Mouse (Mus musculus) heart, embryonic 15.5 days (tissue): ENCODE measurements at regions not wholly inside any gene's neighbourhood (a gene's known extent, or its start where the extent isn't known, plus 50 kb on each side); places are given as distances from the start of the nearest gene placed in this dataset.
A peak's percentile ranks its signal among the peaks of the same experiment; 100 is the strongest.
"Not testable (repeated sequence)": the region's sequence is repeated elsewhere in the genome, so short reads cannot be mapped to it uniquely, and the experiment has no call there.

ENCODE experiments used
- ATAC-seq: fragments of 200-750 bp; cut with Nextera tagmentation; replicated peaks from 2 replicates; pipeline ENCODE4 v1.8.0; 2017; ENCODE audit warnings: low read depth, moderate TSS enrichment; ENCODE audit not compliant: insufficient number of reproducible peaks, insufficient read depth, low FRiP score
- H3K27ac ChIP-seq: fragments of 300-500 bp; sonication (generic); 2 replicates; pipeline ENCODE4 v1.5.1; 2015; ENCODE audit warnings: mild to moderate bottlenecking, inconsistent platforms
- H3K27me3 ChIP-seq: fragments of 300-500 bp; sonication (generic); 2 replicates; pipeline ENCODE4 v1.6.1; 2015; ENCODE audit warnings: inconsistent platforms
- H3K36me3 ChIP-seq: fragments of 300-500 bp; sonication (generic); 2 replicates; pipeline ENCODE4 v1.6.1; 2015; ENCODE audit warnings: mild to moderate bottlenecking, inconsistent platforms
- H3K4me1 ChIP-seq: fragments of 300-500 bp; sonication (generic); replicated peaks from 2 replicates; pipeline ENCODE4 v1.6.1; 2015; ENCODE audit warnings: inconsistent platforms
- H3K4me2 ChIP-seq: fragments of 300-500 bp; sonication (generic); 2 replicates; pipeline ENCODE4 v1.6.1; 2015; ENCODE audit warnings: inconsistent platforms, mild to moderate bottlenecking, moderate library complexity
- H3K4me3 ChIP-seq: fragments of 300-500 bp; sonication (generic); 2 replicates; pipeline ENCODE4 v1.5.1; 2015; ENCODE audit warnings: mild to moderate bottlenecking, inconsistent platforms
- H3K9ac ChIP-seq: fragments of 300-500 bp; sonication (generic); 2 replicates; pipeline ENCODE4 v1.6.1; 2015; ENCODE audit warnings: mild to moderate bottlenecking, inconsistent platforms
- H3K9me3 ChIP-seq: fragments of 300-500 bp; sonication (generic); replicated peaks from 2 replicates; pipeline ENCODE4 v1.6.1; 2016; ENCODE audit warnings: inconsistent platforms
- WGBS: fragments of 180-500 bp; shearing (Covaris S2); methylation state at CpG from one replicate; pipeline ENCODE4 v1.1.7; 2015; ENCODE audit warnings: mixed read lengths; 5-methylcytosine and 5-hydroxymethylcytosine counted together

DNA sequence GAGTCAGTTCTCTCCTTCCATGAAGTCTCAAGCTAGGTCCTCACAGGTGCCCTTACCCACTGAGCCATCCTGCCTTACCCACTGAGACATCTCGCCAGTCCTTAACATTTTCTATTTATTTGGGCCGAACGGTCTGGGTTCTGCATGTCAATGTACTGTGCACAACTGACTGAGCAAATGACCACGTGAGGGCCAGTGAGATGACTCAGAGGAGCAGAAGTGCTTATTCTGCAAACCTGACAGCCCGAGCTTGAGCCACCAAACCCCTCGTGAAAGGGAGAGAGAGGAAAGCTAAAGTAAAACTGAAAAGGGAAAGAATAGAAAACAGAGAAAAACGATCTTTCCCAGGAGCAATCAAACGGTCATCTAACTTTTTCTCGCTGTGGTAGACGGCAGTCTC is 52.2 kb upstream of the Nmd3 start:
- WGBS: 75% methylated on average over 10 of the region's 10 CpGs
- ATAC-seq: no peak

DNA sequence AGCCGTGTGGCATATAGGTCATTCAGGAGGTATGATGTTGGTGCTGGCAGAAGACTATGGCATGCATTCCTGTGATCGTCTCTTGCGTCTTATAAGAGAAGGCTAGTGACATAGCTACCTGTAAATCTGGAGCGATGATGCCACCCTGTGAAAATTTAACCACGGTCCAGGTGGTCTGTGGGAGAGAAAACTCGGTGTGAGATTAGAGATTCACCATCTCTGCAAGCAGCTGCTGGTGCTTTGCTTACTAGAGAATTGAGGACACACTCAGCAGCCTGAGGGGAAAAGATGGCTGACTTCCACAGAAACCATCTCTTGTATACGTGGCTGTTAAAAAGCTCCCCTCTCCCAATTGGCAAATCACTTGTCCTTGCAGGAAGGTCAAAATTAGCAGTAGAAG is 54.0 kb upstream of the Nmd3 start:
- Histone ChIP-seq H3K36me3 (no peaks in the 10 kb centered on the region), H3K4me3 (no peak overlapping the region), H3K9me3 (no peaks in the 10 kb centered on the region), H3K4me2 (no peak overlapping the region), H3K4me1 (no peaks in the 10 kb centered on the region), H3K27ac (no peak overlapping the region), H3K27me3 (no peaks in the 10 kb centered on the region), H3K9ac (no peak overlapping the region)
- no peak for ATAC-seq
- 79% methylated on average over 7 of the region's 7 CpGs for WGBS

More for the DNA sequence above, 52.2 kb upstream of the Nmd3 start:
- Histone ChIP-seq H3K9ac (no peak overlapping the region), H3K36me3 (no peaks in the 10 kb centered on the region), H3K27me3 (no peaks in the 10 kb centered on the region), H3K4me3 (no peak overlapping the region), H3K27ac (no peak overlapping the region), H3K9me3 (no peaks in the 10 kb centered on the region), H3K4me2 (no peak overlapping the region), H3K4me1 (no peaks in the 10 kb centered on the region)

DNA sequence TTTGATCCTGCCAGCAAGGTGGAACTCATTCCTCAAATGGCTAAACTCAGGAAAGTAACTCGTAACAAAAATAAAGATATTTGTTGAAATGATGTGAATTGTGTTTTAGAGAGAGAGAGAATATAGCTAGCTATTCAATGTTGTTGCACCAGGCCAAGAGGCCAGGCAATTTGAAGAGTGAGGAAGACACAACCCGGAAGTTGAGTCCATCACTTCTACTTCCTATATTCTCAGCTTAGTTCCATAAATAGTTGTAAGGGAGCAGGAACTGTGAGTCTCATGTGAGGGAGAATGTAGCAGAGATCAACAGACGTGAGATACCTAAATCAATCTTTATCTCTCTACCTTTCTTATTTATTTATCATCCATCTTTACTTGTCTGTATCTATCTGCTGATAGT is 54.4 kb upstream of the Nmd3 start:
- Histone ChIP-seq H3K27me3 (no peaks in the 10 kb centered on the region), H3K36me3 (no peaks in the 10 kb centered on the region), H3K4me1 (no peaks in the 10 kb centered on the region), H3K4me3 (no peak overlapping the region), H3K9ac (no peak overlapping the region), H3K9me3 (no peaks in the 10 kb centered on the region), H3K27ac (no peak overlapping the region), H3K4me2 (no peak overlapping the region)
- 74% methylated on average over 3 of the region's 3 CpGs for WGBS
- ATAC-seq: no peak

DNA sequence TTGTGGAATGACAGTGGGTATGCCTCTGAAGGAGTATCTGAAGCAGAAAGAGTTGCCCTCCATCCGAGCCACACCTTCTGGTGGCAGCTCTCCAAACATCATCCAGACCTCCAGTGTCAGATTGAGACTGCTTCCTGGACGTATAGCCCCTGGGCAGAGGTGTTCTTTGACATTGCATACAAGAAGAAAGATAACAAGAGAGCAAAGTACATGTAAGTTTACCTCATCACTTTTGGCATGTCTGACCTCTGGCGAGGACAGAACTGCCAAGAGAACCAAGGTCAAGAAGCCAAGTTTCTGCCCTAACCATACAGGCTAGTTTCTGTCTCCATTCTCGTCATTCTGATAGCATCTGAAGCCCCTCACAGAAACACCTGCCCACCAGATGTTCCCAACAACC is 57.5 kb upstream of the Nmd3 start:
- no peaks in the 10 kb centered on the region for H3K9me3 ChIP-seq
- H3K4me3 ChIP-seq: no peak overlapping the region
- no peaks in the 10 kb centered on the region for H3K27me3 ChIP-seq
- H3K4me1 ChIP-seq: no peaks in the 10 kb centered on the region
- no peak overlapping the region for H3K27ac ChIP-seq
- WGBS: 48% methylated on average over 4 of the region's 4 CpGs
- no peak overlapping the region for H3K4me2 ChIP-seq
- H3K36me3 ChIP-seq: no peaks in the 10 kb centered on the region
- no peak for ATAC-seq
- H3K9ac ChIP-seq: no peak overlapping the region

DNA sequence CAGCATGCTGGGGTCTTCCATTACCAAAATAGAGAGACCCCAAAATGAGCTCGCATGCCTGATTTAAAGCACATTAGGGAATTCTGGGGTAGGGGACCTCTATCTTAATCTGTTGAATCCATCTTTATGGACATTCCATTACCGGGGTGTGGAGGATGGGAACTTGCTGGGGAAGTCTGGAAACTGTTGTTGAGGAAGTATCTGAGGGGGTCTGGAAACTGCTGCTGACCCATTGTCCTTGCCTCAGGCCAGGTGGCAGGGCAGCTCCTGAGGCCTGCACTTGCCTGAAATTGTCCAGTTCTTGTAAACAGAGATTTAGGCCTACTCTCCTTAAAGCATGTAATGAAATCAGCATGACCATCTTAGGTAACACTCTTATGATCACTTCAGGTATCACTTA is 59.4 kb upstream of the B3galnt1 start:
- Histone ChIP-seq H3K4me3 (no peak overlapping the region), H3K36me3 (no peaks in the 10 kb centered on the region), H3K9ac (no peak overlapping the region), H3K4me1 (peaks cover 2% of the 10 kb centered on the region; the same call in 1 of the 2 replicates), H3K4me2 (no peak overlapping the region), H3K27ac (no peak overlapping the region), H3K9me3 (no peaks in the 10 kb centered on the region), H3K27me3 (no peaks in the 10 kb centered on the region)
- WGBS: 66% methylated on average over 2 of the region's 2 CpGs
- no peak for ATAC-seq

DNA sequence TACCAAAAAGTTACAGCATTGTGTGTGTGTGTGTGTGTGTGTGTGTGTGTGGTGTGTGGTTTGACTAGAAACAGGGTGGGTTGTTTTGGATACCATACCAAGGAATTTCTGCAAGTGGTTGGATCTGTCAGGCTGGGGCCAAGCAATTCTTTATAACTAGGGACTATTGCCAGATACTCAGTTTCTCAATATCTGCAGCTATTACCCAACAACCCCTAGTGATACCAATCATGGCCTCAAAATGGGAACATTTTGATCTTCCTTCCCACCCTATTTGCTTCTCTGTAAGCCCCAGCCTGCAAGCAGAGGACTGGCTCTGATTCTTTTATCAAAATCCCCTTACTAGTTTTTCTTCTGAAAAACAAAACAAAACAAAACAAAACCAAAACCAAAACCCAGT is 58.8 kb upstream of the B3galnt1 start:
- Histone ChIP-seq H3K4me1 (peaks cover 2% of the 10 kb centered on the region; the same call in 1 of the 2 replicates), H3K36me3 (no peaks in the 10 kb centered on the region), H3K27ac (no peak overlapping the region), H3K9ac (no peak overlapping the region), H3K4me3 (no peak overlapping the region), H3K9me3 (no peaks in the 10 kb centered on the region), H3K27me3 (no peaks in the 10 kb centered on the region), H3K4me2 (no peak overlapping the region)
- ATAC-seq: no peak

DNA sequence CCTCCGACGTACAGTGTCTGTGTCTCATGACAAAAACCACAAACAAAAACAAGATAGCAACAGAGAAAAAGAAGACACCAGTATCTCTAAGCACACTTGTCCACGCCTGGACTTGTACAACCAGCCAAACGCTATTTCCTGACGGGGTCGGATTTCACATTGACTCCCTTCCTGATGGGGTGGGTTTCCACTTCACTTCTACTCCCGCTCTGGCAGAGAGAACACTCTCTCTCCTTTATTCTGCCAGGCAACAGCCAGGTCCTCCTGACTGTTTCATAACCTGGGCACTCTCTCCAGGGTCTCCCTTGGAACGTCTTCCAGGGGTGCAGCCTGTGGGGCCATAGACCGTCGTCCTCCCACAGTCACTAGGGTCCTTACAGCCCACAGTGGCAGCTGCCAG is 56.9 kb upstream of the B3galnt1 start:
- ATAC-seq, H3K36me3 ChIP-seq, H3K4me1 ChIP-seq, H3K4me3 ChIP-seq, H3K27me3 ChIP-seq, H3K9ac ChIP-seq, H3K9me3 ChIP-seq: not testable (repeated sequence)
- Histone ChIP-seq H3K4me2 (0 out of 2 replicates have a peak overlapping the region, but pooled peaks have one; percentile 14), H3K27ac (peak overlapping the region; percentile 13; the same call in 1 of the 2 replicates)
- whole genome bisulfite sequencing: 26% methylated on average over 10 of the region's 10 CpGs

DNA sequence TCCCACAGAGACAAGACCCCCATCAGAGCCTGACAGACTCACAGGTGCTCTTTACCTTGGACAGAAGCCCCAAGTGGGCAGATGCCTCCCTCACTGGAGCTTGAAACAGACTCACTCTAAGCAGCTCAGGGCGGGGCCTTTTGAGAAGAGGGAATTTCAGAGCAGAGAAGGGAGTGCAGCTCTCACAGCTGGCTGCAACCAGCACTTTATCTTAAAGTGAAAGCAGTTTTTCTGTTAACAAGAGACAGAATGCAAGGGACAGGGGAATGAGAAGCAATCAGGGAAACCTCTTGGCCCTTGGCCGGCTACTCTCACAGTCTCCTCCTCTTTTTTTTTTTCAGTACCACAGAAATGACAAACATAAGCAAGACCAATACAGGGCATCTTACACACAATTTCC is 56.2 kb upstream of the B3galnt1 start:
- no peaks in the 10 kb centered on the region for H3K36me3 ChIP-seq
- H3K4me1 ChIP-seq: peaks cover 2% of the 10 kb centered on the region; the same call in 1 of the 2 replicates
- H3K4me3 ChIP-seq: no peak overlapping the region
- H3K9ac ChIP-seq: no peak overlapping the region
- no peaks in the 10 kb centered on the region for H3K27me3 ChIP-seq
- H3K4me2 ChIP-seq: 0 out of 2 replicates have a peak overlapping the region, but pooled peaks have one; percentile 14
- 8% methylated on average over 2 of the region's 2 CpGs for WGBS
- no peaks in the 10 kb centered on the region for H3K9me3 ChIP-seq
- peak overlapping the region; percentile 13; the same call in 1 of the 2 replicates for H3K27ac ChIP-seq
- no peak for ATAC-seq

DNA sequence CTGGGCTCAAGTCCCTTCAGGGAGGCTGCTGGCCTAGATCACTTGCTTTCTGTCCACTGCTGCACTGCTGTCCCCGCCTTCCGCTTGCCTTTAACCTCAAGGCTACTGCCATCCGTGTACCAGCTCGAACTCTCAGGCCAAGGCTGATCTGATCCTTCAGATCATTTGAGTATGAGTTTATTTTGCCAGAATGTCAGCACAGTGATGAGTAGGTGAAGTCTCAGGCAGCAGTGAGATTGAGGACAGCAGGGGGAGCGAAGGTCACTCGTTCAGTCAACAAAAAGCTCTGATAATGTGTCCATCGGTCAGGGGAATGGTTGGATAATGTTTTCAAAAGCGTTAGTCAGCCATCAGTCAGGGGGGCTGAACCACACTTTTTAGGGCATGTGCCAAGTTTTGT is 54.6 kb upstream of the B3galnt1 start:
- WGBS: 54% methylated on average over 8 of the region's 8 CpGs
- H3K9ac ChIP-seq, ATAC-seq: not testable (repeated sequence)

DNA sequence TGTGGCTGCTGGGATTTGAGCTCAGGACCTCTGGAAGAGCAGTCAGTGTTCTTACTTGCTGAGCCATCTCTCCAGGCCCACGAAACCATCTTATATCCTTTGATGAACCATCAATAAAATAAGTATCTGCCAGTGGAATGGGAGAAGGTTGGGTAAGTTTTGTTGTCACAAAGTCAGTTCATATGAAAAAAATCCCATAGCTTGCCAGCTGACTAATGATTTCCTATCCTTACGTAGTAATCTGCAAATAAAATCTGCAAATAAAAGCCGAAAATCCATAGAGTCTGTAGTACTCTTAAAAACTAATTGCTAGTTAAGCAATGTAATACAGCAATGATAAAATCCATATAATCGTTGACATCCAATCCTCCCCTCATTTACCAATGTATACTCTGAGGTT is 50.8 kb upstream of the B3galnt1 start:
- whole genome bisulfite sequencing: 92% methylated on average over 4 of the region's 4 CpGs
- no peaks in the 10 kb centered on the region for H3K27me3 ChIP-seq
- no peak overlapping the region for H3K27ac ChIP-seq
- no peak overlapping the region for H3K9ac ChIP-seq
- no peaks in the 10 kb centered on the region for H3K36me3 ChIP-seq
- no peak overlapping the region for H3K4me2 ChIP-seq
- H3K4me3 ChIP-seq: no peak overlapping the region
- H3K4me1 ChIP-seq: no peaks in the 10 kb centered on the region
- no peaks in the 10 kb centered on the region for H3K9me3 ChIP-seq
- ATAC-seq: no peak

More for the DNA sequence above, 54.6 kb upstream of the B3galnt1 start:
- not testable (repeated sequence) for H3K4me2 ChIP-seq, H3K36me3 ChIP-seq, H3K4me1 ChIP-seq, H3K27ac ChIP-seq, H3K27me3 ChIP-seq, H3K9me3 ChIP-seq, H3K4me3 ChIP-seq
